Mouse (Mus musculus) CH12.LX (cell line): ENCODE measurements around the gene Cers6. TPM values are rescaled to one million over a fixed set of nuclear protein-coding genes. Genes with fewer than 3 reads are reported as not detected.

Source experiments
- DNase-seq: peaks from one replicate; pipeline ENCODE4 v3.0.0-alpha.2; 2013; ENCODE audit errors: extremely low read depth
- H3K27ac ChIP-seq: 2 replicates; pipeline ENCODE4 v1.5.1; 2012; ENCODE audit warnings: low read depth, mild to moderate bottlenecking, control low read depth, moderate library complexity; ENCODE audit not compliant: insufficient read depth
- H3K27me3 ChIP-seq: replicated peaks from 2 replicates; pipeline ENCODE3; 2012; ENCODE audit warnings: inconsistent platforms
- H3K36me3 ChIP-seq, 2 experiments: replicated peaks in 1 of 2; 2 replicates each; pipeline versions ENCODE3 to v1.6.1; 2012; ENCODE audit warnings: inconsistent platforms in 1 of 2, low read length in 1 of 2, mild to moderate bottlenecking in 1 of 2, mixed read lengths in 1 of 2, moderate library complexity in 1 of 2; ENCODE audit not compliant: control insufficient read depth in 1 of 2, insufficient read depth in 1 of 2
- H3K4me1 ChIP-seq, 2 experiments: 2 replicates each; pipeline ENCODE4 v1.6.1; 2012; ENCODE audit warnings: inconsistent platforms in 1 of 2, moderate library complexity in 1 of 2; ENCODE audit not compliant: insufficient read depth in 2 of 2, control insufficient read depth in 1 of 2
- H3K4me2 ChIP-seq: 2 replicates; pipeline ENCODE4 v1.6.1; 2012; ENCODE audit warnings: low read depth, mild to moderate bottlenecking, control low read depth; ENCODE audit not compliant: poor library complexity, insufficient read depth, severe bottlenecking
- H3K4me3 ChIP-seq, 3 experiments: fragments of 150-350 bp in 1 of 3; sonication (generic) in 1 of 3; replicated peaks in 1 of 3; 2 replicates each; pipeline versions ENCODE3 to v1.5.1; 2011 to 2012; ENCODE audit warnings: low read depth in 2 of 3, low read length in 2 of 3, mild to moderate bottlenecking in 2 of 3, moderate library complexity in 2 of 3, control low read depth in 1 of 3, improper control_type of control experiment in 1 of 3, inconsistent platforms in 1 of 3, mixed read lengths in 1 of 3; ENCODE audit not compliant: poor library complexity in 1 of 3
- H3K79me2 ChIP-seq: replicated peaks from 2 replicates; pipeline ENCODE4 v1.6.1; 2012; ENCODE audit warnings: mild to moderate bottlenecking, moderate library complexity; ENCODE audit not compliant: control insufficient read depth, poor library complexity, insufficient read depth, severe bottlenecking; ENCODE audit errors: extremely low read depth
- H3K9ac ChIP-seq: 2 replicates; pipeline ENCODE4 v1.6.1; 2012; ENCODE audit warnings: low read depth, mild to moderate bottlenecking, control low read depth, moderate library complexity; ENCODE audit not compliant: insufficient read depth
- H3K9me3 ChIP-seq: replicated peaks from 2 replicates; pipeline ENCODE3; 2012; ENCODE audit warnings: low read length, inconsistent platforms, mixed read lengths
- BHLHE40 ChIP-seq: IDR thresholded peaks from 2 replicates; pipeline ENCODE4 v1.6.1; 2011; ENCODE audit warnings: mild to moderate bottlenecking, low read depth, low read length, improper control_type of control experiment
- CHD1 ChIP-seq: IDR thresholded peaks from 2 replicates; pipeline ENCODE4 v1.6.1; 2012; ENCODE audit warnings: low read depth, low read length, improper control_type of control experiment, inconsistent platforms
- E2F4 ChIP-seq: IDR thresholded peaks from 2 replicates; pipeline ENCODE4 v1.6.1; 2011; ENCODE audit warnings: low read depth, low read length, improper control_type of control experiment; ENCODE audit not compliant: insufficient replicate concordance
- ELF1 ChIP-seq: IDR thresholded peaks from 2 replicates; pipeline ENCODE4 v1.6.1; 2014; ENCODE audit warnings: low read depth, mild to moderate bottlenecking, inconsistent platforms, low read length, improper control_type of control experiment
- EP300 ChIP-seq: IDR thresholded peaks from 2 replicates; pipeline ENCODE4 v1.6.1; 2011; ENCODE audit warnings: low read length, improper control_type of control experiment
- ETS1 ChIP-seq: conservative IDR thresholded peaks from 2 replicates; pipeline ENCODE4 v1.6.1; 2012; ENCODE audit warnings: low read depth, mild to moderate bottlenecking, inconsistent platforms, low read length, improper control_type of control experiment, moderate library complexity
- GABPA ChIP-seq: IDR thresholded peaks from 2 replicates; pipeline ENCODE4 v1.6.1; 2012; ENCODE audit warnings: low read depth, low read length, improper control_type of control experiment, inconsistent platforms; ENCODE audit not compliant: insufficient replicate concordance
- HCFC1 ChIP-seq: IDR thresholded peaks from 2 replicates; pipeline ENCODE4 v1.6.1; 2012; ENCODE audit warnings: low read depth, mild to moderate bottlenecking, inconsistent platforms, low read length, improper control_type of control experiment
- IRF4 ChIP-seq: IDR thresholded peaks from 2 replicates; pipeline ENCODE4 v1.6.1; 2014; ENCODE audit warnings: low read depth, mild to moderate bottlenecking, inconsistent platforms, low read length, improper control_type of control experiment
- JUN ChIP-seq: IDR thresholded peaks from 2 replicates; pipeline ENCODE4 v1.6.1; 2011; ENCODE audit warnings: low read depth, mild to moderate bottlenecking, low read length, improper control_type of control experiment, moderate library complexity; ENCODE audit not compliant: insufficient read depth
- JUND ChIP-seq: conservative IDR thresholded peaks from 2 replicates; pipeline ENCODE4 v1.6.1; 2011; ENCODE audit warnings: low read depth, low read length, improper control_type of control experiment
- KAT2A ChIP-seq: IDR thresholded peaks from 2 replicates; pipeline ENCODE4 v1.6.1; 2012; ENCODE audit warnings: low read length, improper control_type of control experiment, inconsistent platforms; ENCODE audit not compliant: insufficient replicate concordance
- MAFK ChIP-seq: IDR thresholded peaks from 2 replicates; pipeline ENCODE4 v1.6.1; 2011; ENCODE audit warnings: low read length, improper control_type of control experiment; ENCODE audit not compliant: insufficient replicate concordance
- MAZ ChIP-seq: IDR thresholded peaks from 2 replicates; pipeline ENCODE4 v1.6.1; 2012; ENCODE audit warnings: low read depth, mild to moderate bottlenecking, inconsistent platforms, low read length, improper control_type of control experiment, moderate library complexity
- MEF2A ChIP-seq: IDR thresholded peaks from 2 replicates; pipeline ENCODE4 v1.6.1; 2014; ENCODE audit warnings: low read depth, mild to moderate bottlenecking, inconsistent platforms, low read length, improper control_type of control experiment, borderline replicate concordance
- NELFE ChIP-seq: IDR thresholded peaks from 2 replicates; pipeline ENCODE4 v1.6.1; 2011; ENCODE audit warnings: low read depth, low read length, improper control_type of control experiment
- NRF1 ChIP-seq: IDR thresholded peaks from 2 replicates; pipeline ENCODE4 v1.6.1; 2014; ENCODE audit warnings: low read depth, mild to moderate bottlenecking, inconsistent platforms, low read length, improper control_type of control experiment, moderate library complexity
- PAX5 ChIP-seq: IDR thresholded peaks from 2 replicates; pipeline ENCODE4 v1.6.1; 2012; ENCODE audit warnings: low read length, inconsistent platforms, mixed read lengths
- POLR2A ChIP-seq: IDR thresholded peaks from 2 replicates; pipeline ENCODE4 v1.6.1; 2011; ENCODE audit warnings: low read depth, mild to moderate bottlenecking, improper control_type of control experiment, low read length
- POLR2AphosphoS2 ChIP-seq: IDR thresholded peaks from 2 replicates; pipeline ENCODE4 v1.6.1; 2011; ENCODE audit warnings: low read depth, low read length, improper control_type of control experiment
- RAD21 ChIP-seq: IDR thresholded peaks from 2 replicates; pipeline ENCODE4 v1.6.1; 2011; ENCODE audit warnings: low read depth, mild to moderate bottlenecking, low read length, improper control_type of control experiment, moderate library complexity
- SMC3 ChIP-seq: IDR thresholded peaks from 2 replicates; pipeline ENCODE4 v1.6.1; 2011; ENCODE audit warnings: low read depth, low read length, improper control_type of control experiment
- TBP ChIP-seq: conservative IDR thresholded peaks from 2 replicates; pipeline ENCODE4 v1.6.1; 2011; ENCODE audit warnings: low read depth, low read length, improper control_type of control experiment
- TCF12 ChIP-seq: IDR thresholded peaks from 2 replicates; pipeline ENCODE4 v1.6.1; 2014; ENCODE audit warnings: low read depth, mild to moderate bottlenecking, inconsistent platforms, low read length, improper control_type of control experiment
- USF1 ChIP-seq: IDR thresholded peaks from 2 replicates; pipeline ENCODE4 v1.6.1; 2014; ENCODE audit warnings: low read depth, mild to moderate bottlenecking, inconsistent platforms, low read length, improper control_type of control experiment
- USF2 ChIP-seq: conservative IDR thresholded peaks from 2 replicates; pipeline ENCODE4 v1.6.1; 2011; ENCODE audit warnings: low read depth, low read length, improper control_type of control experiment
- ZKSCAN1 ChIP-seq: IDR thresholded peaks from 2 replicates; pipeline ENCODE4 v1.6.1; 2012; ENCODE audit warnings: low read depth, inconsistent platforms, low read length, improper control_type of control experiment, borderline replicate concordance
- ZMIZ1 ChIP-seq: IDR thresholded peaks from 2 replicates; pipeline ENCODE4 v1.6.1; 2012; ENCODE audit warnings: low read depth, mild to moderate bottlenecking, inconsistent platforms, low read length, improper control_type of control experiment
- dilution Hi-C: fragments of 300-500 bp; cut with MboI; formaldehyde crosslinking; loops from 2 replicates; pipeline ENCODE4 v1.14.3; 2020; ENCODE audit warnings: low sequenced_read_pairs; ENCODE audit not compliant: extremely low pct_unique_long_range_greater_than_20kb, extremely low pct_ligation_motif_present
- in situ Hi-C: fragments of 300-500 bp; cut with MboI; formaldehyde crosslinking; loops from 3 replicates; pipeline ENCODE4 v1.14.3; 2019; ENCODE audit warnings: low sequenced_read_pairs, low pct_ligation_motif_present, low pct_unique_long_range_greater_than_20kb, mixed read lengths
- polyA plus RNA-seq: library from polyadenylated mRNA; unstranded; fragments of >175 nt; gene quantifications from 2 replicates; pipeline ENCODE4 v1.2.1, GENCODE M21; 2012; ENCODE audit warnings: low read depth; ENCODE audit not compliant: insufficient read length
- total RNA-seq, 2 experiments: library from RNA; depleted of rRNA; stranded (reverse); fragments of 300-350 nt in 1 of 2; fragments of >200 nt in 1 of 2; gene quantifications; 2 replicates each; pipeline ENCODE4 v1.2.3; 2012 to 2014

Cers6 gene
- total and polyA plus RNA-seq, 3 experiments: not detected

DNA sequence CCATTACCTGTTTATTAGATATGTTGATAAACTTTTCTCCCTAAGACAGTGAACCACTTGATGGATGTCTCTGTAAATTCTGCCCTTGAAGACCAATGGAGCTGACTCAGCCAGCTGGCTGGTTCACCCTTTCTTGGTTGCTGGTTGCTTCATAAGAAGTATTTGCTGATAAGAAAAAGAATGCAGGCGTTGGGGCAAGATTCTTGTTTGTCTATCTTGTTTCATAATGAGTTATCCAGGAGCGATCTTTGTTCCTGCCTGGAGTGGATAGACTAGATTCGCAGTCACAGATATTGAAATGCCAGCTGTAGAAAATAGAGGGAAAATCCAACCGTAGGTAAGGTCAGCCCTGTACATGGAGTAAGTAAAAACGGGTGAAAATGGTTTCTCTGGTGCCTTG lies 85.6 kb downstream of the Cers6 start:
- dilution Hi-C loops: no loop called here
- Histone ChIP-seq H3K4me3 (no peak overlapping the region), H3K36me3 (no peaks in the 10 kb centered on the region), H3K4me1 (no peaks in the 10 kb centered on the region), H3K79me2 (no peaks in the 10 kb centered on the region), H3K9ac (no peak overlapping the region), H3K27ac (no peak overlapping the region), H3K4me2 (no peak overlapping the region), H3K9me3 (peaks cover 52% of the 10 kb centered on the region), H3K27me3 (no peaks in the 10 kb centered on the region)
- TF ChIP-seq E2F4 (no peak), JUN (no peak), USF1 (no peak), ZKSCAN1 (no peak), KAT2A (no peak), BHLHE40 (no peak), IRF4 (no peak), NELFE (no peak), USF2 (no peak), TCF12 (no peak), POLR2AphosphoS2 (no peak), CHD1 (no peak), EP300 (no peak), ETS1 (no peak), JUND (no peak)
- in situ Hi-C loops: no loop called here
- no peak for DNase-seq

DNA sequence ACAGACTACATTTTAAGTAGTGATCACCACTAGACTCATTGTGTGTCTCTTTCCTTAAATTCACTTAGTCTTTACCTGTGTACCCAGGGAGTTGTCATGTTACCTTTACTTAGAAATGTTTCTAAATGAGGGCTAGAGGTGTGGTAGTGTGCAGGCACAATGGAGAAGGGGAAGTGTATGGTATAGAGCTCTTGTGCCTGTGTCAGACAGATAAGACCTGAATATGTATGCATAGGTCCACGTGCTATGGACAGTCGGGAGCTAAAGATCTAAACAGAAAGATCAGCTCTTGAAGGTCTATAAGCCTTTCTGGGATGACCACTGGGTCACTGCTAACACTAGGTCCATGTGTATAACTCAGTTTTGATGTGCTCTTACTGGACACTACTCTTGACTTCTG lies 87.9 kb downstream of the Cers6 start:
- no peak for DNase-seq
- in situ Hi-C loops (no loop called here), dilution Hi-C loops (no loop called here)
- peaks cover 62% of the 10 kb centered on the region for H3K9me3 ChIP-seq
- H3K9ac ChIP-seq: no peak overlapping the region
- H3K4me1 ChIP-seq: no peaks in the 10 kb centered on the region
- no peak for TF ChIP-seq POLR2A
- TF ChIP-seq NRF1: no peak
- no peak for TF ChIP-seq MEF2A
- TF ChIP-seq PAX5: no peak
- TF ChIP-seq CHD1: no peak
- no peak for TF ChIP-seq RAD21
- no peak for TF ChIP-seq SMC3
- TF ChIP-seq MAFK: no peak
- no peak for TF ChIP-seq GABPA
- TF ChIP-seq ETS1: no peak
- no peak for TF ChIP-seq ZMIZ1
- TF ChIP-seq HCFC1: no peak
- no peak for TF ChIP-seq TBP
- no peak for TF ChIP-seq MAZ
- no peak for TF ChIP-seq ELF1
- no peak for TF ChIP-seq EP300
- TF ChIP-seq BHLHE40: no peak
- H3K27me3 ChIP-seq: no peaks in the 10 kb centered on the region
- H3K4me3 ChIP-seq: no peak overlapping the region
- H3K27ac ChIP-seq: no peak overlapping the region
- H3K36me3 ChIP-seq: no peaks in the 10 kb centered on the region
- H3K79me2 ChIP-seq: no peaks in the 10 kb centered on the region
- no peak overlapping the region for H3K4me2 ChIP-seq
